Mouse (Mus musculus): ENCODE measurements around the gene Nup210l.

Gene Nup210l

DNA sequence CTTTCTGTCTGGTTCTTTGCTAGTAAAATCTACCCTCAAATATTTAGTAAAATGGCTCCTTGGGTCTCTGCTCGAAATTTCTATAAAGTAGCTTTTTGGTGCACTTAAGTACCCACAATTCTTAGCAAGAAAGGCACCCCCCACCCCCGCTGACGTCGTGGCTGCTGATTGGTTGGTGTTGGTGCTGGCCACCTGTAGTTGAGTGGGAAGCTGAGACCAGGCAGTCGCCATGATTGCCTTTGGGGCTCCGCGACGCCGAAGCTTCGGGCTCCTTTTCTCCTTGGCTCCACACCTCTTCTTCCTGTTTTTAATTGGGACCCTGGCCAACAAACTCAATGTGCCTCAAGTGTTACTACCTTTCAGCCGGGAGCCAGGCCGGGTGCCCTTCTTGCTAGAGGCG is at the start of gene Nup210l:
Nup210l (plus strand) TSS at position 195 of the 400 bp plus-strand sequence.
- DNase-seq = no peak

DNA sequence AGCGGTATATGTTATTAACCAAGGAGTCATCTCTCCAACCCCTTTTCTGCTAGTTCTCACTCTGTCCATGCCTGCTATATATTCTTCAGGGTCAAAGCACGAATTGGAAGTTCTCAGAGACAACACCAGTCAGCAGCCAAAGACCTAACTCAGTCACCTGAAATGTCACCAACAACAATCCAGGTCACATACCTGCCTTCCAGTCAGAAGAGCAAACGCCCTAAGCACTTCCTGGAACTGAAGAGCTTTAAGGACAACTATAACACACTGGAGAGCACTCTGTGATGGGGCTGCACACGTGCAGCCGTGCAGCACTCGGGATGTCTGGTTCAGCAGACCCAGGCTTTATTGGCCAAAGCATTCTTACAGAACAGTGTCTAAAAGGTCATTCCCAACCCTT is 42.4 kb upstream of the Nup210l start:
- DNase-seq = no peak

DNA sequence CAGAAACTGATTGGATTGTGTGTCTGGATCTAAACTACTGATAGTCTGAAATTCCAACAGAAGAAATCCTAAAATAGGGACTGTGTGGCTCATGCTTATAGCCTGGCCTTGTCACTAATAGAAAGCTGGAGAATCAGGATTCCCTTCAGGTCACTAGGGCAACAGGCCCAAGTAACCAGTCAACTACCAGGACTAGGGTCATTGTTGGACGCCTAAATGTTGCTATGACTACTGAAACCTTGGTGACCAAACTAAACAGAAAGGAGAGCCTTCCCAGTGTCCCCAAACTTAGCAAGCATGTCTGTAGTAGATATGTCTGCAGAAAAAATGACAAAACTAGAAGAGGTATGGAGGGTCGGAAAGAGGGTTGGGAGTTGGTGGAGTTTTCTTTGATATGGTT is 41.4 kb upstream of the Nup210l start:
- no peak for DNase-seq

DNA sequence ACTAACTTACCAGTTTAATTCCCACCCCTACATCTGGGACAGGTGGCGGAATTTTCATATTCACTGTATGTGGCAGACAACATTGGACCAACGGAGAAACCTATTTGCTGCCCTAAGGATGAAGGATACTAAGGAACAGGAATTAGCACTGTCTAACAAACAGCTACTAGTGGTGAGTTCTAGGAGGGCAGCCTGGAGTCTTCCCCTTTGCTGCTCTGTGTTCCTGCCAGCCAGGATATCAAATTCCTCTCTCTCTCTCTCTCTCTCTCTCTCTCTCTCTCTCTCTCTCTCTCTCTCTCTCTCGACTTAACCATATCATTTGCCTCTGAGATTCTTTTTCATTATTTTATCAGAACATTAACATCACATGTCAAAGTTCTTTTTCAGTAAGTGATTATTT is 39.5 kb upstream of the Nup210l start:
- no peak for DNase-seq

DNA sequence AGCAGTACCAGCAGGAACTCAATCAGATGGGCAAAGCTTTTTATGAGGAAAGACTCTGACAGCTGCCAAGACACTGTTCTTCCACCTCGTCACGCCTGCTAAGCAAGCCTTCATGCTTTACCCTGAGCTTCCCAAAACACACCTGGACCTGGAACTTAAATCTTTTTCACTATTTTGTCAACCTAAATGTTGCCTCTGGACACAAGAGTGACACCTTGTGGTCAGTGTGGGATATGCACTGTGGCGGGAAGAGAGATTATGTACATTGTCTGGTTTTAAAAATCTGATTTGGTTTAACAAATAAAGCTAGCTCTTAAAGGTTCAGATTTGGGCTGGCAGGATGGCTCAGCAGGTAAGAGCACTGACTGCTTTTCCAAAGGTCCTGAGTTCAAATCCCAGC is 38.4 kb upstream of the Nup210l start:
- peak; percentile 35 for DNase-seq

DNA sequence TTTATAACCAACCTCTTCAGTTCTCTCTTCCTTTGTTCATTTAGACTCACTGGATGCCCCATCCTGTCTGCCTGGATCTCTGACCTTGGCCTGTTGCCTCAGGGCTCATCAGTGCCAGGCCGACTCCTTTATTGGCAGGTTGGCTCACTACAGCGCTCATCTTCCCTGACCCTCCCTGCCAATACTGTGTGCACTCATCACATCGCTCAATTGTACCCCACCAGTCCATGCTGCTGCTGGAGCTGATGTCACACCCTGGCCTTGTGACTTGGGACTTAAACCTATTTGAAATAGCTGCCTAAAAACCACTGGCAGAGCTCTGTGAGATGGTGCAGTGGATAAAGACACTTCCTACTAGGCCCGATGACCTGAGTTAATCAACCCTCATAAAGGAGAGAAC is 36.1 kb upstream of the Nup210l start:
- no peak for DNase-seq

DNA sequence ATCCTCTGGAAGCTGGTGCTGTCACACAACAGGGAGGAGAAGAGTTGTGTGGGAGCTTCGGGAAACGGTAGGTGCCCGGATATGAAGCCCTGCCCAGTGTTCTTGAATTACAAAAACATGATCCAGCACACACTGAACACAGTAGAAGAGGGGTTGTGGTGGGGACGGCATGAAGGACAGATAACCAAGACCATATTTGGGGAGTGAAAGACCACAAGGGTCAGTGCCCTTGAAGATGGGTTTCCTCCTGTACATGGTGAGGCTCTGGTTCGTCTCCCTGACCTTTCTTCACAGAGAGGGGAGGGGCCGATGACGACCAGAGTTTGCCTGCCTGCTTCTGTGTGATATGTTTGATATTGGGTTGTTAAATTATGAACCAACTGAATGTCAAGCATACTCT is 34.2 kb upstream of the Nup210l start:
- DNase-seq = no peak

DNA sequence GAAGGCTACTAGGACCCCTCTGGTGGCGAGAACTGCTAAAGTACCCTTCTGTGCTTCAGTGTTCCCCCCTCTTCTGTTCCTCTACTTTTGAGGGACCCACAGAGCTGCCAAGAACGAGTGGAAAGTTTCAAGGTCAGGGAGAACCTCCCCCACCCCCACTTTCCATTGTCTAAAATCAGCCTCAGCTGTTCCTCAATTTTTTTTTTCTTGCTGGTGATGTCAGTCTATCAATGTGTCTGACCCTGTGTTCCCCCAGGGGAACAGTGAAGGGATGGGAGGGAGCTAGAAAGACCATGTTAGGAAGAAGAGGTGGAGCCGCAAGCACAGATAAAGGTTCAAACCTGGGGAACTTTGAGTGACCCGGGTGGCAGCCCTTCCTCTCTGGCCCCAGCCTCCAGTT is 31.6 kb upstream of the Nup210l start, which contains the start of gene Tpm3:
Tpm3 (plus strand) TSS at position 356 of the 400 bp plus-strand sequence.
- DNase-seq = no peak

DNA sequence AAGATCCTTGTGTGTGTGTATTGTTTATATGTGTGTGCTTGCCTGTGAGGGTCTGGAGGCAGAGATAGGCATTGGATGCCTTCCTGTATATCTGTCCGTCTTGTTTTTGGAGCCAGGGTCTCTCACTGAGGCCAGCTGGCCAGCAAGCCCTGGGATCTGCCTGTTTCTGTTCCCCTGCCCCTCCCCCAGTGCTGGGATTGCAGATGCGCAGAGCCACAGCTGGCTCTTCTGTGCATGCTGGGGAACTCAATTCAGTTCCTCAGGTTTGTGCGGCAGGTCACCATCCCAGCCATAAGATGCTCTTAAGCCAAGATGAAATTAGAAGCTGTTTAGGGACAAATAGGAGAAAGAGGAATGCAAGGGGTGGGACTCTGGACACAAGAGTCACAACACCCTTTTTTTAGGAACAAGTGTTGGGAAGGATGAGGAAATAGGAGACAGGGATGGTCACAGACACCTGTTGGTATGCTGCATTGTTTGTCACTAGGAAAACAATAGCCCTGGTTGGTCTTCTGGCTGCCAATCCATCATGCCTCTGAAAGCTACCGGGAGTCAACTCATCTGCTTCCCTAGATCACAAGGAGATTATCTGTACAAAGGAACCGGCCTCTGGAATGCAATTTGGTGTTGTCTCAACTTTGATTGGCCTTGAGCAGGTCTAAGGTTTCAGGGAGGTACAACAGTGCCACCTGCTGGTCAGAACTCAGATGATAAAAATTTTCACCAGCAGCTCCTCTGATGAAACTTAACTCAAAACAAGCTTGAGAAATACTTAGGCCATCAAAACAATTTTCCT is 26.8 kb upstream of the Nup210l start:
- DNase-seq = peak; percentile 82

DNA sequence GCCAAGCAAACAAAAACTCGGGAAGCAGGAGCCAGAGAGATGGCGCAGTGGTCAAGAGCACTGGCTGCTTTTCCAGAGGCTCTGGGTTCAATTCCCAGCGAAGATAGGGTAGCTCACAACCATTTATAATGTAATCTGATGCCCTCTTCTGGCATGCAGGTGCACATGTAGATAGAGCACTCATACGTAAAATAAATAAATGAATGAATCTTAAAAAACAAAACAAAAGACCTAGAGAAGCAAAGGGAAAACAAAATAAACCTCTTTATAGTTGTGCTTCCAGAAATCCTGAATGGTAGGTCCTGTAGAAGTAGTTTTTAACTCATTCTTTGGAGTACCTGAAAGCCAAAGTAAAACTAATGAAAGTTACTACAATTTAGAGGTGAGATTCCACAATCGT is 25.7 kb upstream of the Nup210l start:
- no peak for DNase-seq

DNA sequence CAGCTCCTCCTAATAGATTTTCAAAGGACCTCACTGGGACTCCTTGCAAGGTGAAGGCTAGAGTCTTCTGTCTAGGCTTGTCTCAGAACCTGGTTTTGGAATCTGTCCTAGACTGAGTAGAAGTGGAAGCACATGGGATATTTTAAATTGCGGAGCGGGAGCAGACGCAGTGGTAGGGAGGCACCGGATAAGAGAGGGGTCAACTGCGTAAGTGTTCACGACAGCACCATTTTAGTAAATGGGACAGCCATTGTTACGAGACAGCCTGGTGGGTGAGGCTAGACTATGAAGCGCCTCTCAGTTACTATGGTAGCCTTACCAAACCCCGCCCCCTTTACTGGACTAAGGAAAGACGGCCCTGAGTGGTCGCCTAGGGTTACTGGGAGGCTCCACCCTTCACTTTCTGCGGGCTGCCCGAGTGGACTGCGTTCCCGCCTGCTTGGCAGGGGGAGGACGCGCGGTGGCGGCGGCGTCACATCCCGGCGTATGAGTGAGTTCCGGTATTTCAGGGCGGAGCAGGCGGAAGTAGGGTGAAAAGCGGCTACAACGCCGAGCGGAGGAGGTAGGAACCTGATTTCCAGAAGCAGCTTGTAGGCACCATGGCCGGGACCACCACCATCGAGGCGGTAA is 24.7 kb upstream of the Nup210l start:
- DNase-seq = peak; percentile 83

DNA sequence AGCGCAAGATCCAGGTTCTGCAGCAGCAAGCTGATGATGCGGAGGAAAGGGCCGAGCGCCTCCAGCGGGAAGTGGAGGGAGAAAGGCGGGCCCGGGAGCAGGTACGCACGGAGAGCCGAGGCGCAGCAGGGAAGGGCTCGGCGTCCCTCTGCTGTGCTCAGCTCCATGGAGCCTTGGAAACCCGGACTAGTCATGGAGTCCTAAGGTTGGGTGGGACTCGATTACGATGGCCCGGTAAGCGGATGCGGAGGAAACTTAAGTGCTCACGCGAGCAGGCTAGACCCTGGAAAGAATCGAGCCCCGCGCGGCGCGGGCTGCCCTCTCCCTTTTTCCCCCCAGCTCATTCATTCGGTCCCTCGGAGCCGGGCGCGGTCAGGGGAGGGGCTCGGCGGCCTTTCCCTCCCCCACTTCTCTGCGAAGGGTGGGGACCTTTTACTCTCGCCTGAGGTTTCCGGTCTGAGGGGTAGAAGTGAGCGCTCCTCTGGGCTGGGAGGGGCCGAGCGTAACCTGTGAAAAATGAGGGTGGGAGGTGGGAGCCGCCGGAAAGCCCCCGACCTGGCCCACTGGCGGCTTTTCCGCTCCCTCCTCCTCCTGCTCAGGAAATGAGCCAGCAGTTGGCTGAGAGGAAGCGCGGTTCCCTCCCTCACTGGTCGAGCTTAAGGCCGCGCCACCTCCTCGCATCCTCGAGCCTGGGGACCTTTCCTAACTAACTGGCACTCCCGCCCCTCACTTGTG is 24.0 kb upstream of the Nup210l start:
- DNase-seq = peak; percentile 30

DNA sequence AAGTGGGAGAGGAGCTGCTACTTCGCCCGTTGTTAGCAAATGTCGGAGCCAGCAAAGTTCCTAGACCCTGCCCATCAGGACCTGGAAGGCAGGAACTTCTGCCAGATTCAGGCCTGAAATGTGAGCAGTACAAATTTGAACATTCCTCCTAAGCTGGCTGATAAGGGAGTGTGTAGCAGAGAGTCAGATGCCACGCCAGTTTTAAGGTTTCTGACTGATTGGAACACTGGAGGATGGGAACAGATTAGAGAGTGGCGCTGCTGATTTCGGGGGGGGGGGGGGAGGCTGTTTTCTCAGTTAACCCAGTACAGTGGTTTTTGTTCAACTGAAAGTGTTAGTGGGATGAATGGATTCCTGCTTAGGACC is 23.5 kb upstream of the Nup210l start:
- no peak for DNase-seq

DNA sequence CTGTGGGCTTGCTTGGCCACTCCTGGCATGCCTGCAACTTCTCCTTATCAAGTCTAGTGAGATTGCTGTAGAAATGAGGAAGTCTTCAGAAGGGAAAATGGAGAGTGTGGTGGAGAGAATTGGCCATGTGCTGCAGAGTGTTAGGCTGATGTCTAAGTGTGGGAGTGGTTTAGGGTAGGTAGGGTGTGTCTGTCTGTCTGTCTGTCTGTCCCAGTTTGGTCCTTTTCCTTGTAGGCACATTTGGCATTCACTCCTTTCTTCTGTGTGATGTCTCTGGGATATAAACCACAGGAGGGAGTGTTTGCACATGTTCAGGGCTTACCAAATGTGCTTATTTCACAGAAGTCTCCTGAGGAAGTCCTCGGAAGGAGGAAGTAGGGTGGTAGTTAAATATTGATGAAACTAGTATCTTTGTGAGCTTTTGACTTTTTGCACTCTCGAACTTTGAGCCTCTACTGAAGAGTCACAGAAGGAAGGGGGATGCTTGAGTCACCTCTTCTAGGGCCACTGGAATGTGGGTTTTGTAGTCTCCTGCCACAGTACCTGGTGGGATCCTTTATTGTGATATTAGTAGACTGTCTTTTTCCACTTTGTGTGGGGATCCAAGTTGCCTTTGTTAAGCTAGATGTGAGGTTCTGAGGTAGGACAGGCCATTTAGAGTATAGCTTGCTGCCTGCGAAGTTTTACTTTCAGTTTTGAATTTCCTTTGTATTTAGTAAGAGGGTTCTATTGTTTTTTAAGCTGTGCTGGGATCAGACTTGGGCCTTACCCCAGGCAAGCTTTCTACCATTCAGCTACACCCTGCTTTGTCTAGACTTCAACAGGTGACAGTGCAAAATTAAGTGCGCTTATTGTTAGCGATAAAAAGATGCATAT is 22.3 kb upstream of the Nup210l start:
- DNase-seq = no peak

DNA sequence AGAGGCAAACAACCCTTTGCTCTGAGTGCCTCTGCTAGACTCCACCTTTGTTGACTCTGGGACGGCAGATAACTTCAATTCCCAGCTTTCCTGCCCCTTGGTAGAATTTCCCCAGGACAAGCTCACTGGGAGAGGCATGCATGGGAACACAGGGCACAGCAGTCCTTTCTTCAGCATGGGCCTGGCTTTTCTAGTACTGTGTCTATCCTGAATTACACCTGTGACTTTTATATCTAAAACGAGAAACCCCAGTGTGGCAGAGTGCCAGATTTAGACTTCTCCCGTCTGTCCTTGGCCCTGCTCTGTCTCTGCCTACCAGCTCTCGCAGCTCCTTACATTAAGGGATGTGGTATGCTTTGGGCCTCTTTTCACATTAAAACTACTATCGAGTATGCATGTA is 20.9 kb upstream of the Nup210l start:
- peak; percentile 22 for DNase-seq

DNA sequence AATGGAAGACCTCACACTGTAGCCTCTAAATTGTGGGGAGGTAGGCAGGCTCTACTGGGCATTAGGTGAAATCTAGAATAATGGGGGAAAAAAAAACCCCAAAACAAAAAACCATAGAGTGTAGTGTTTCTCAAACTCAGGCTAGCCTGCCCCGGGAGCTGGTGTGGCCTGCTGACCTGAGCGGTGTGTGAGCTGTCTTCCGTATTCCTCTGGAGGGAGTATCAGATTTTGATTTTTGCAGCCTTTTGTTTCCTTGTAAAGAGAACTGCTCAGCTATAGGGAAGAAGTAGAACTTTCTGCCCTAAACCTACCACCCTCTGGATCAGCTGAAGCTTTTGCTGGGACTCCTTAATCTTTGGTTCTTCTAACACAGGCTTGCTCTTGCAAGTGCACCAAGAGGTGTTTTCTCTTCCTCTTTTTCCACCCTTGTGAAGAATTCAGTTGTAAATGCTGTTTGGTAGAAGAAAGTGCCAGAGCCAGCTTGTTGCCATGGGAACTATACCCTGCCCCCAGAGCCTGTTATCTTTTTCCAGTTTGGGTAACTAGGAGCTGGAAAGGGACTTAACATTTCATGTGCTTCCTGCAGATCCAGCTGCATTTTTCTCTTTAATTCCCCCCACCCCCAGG is 20.1 kb upstream of the Nup210l start:
- DNase-seq = no peak

DNA sequence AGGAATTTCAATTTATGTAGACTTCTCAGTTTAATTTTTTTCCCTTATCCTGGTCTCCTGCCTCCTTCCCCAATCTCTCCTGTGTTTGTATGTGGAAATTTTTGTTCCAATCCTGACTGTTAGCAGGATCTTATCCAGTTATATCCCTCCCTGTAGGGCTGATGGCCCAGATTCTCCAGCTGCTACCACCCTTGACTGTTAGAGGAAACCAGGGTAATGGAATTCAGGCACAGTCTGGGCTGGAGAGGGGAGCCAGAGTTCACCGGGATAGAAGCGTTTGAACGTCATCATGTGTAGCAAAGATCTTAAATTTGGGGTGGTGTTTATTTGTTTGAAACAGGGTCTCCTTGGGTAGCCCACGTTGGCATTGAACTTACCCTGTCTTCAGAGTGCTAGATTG is 19.1 kb upstream of the Nup210l start:
- DNase-seq = no peak

DNA sequence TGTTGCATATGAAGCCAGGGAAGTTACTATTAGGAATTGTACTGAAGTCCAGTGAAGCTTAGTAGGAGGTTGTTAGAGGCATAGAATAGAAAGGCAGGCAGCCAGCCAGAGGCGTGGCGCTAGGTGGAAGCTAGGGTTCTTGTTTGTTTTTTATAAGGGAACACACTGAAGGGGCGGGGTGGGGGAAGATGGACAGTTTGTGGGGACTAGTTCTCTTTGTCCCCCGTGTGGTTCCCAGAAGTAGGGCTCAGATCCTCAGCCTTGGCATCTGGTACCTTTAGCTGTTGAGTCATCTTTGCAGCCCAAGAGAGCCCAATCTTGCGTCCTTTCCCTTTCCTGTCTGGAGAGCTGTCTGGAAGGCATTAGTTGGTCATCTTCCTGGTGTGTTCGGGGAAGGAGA is 18.7 kb upstream of the Nup210l start:
- no peak for DNase-seq

DNA sequence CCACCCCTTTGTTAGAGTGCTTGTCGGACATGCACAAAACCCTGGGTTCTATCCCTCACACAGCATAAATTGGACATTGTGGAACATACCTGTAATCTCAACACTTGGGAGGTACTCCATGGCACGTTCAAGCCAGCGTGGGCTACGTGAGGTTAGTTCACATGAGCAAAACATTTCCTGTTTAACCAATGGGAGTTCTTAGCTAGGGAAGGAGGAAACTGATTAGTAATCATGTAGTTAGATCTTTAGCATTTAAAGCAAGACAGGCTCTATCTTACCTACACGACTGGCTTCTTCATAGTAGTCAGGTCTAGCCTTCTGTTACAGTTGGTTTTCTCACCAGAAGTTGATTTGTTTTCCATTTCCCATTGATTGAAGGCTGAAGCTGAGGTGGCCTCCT is 17.9 kb upstream of the Nup210l start:
- DNase-seq = no peak

DNA sequence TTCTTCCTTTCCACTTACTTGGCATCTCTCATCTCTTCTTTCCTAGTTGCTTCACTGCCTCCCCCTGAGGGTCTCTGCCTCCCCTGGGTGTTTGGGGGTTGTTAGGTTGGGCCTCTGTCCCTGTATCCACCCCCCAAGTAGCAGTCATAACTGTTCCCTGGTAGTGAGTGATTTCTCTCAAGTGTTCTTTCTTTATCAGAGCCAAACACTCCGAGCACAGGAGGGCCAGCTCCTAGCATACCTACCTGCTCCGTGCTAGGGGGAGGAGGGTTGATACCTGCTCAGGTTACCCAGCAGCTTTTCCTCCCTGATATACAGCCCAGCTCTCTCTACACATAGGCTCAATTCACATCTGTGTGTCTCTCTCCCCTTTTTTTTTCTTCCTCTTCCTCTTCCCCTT is 15.3 kb upstream of the Nup210l start:
- DNase-seq = no peak

DNA sequence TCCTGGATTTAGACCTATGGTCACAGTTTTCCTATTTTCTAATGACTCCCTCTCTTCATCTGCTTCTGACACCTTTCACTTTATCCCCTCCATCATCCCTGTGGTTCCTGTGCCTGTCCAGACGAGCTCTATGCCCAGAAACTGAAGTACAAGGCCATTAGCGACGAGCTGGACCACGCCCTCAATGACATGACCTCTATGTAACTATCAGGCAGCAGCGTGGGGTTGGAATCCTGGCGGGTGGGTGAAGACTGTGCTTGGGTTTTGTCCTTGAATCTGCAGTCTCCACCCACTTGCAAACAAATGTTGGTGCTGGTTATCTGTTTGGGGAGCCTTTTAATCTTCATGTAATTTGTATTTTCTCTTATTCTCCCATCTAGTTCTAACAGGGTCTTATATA is 13.0 kb upstream of the Nup210l start:
- no peak for DNase-seq

DNA sequence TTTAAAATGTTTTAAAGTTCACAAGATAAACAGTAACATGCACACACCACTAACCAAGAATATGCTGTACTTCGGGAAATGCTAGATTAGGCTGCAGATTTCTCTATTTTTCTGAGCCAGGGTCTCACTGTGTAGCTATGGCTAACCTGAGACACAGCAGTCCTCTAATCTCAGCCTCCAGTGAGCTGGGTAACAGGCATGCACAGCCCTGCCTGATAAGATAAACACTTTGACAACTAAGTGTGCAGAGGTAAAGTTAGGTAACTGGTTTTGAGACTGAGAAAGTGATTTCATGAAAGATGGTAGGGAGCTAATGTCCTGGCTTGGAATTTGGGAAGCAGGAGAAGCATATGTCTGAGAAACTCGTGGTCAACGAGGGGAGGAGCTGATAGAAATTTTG is 9.5 kb upstream of the Nup210l start:
- DNase-seq = no peak

DNA sequence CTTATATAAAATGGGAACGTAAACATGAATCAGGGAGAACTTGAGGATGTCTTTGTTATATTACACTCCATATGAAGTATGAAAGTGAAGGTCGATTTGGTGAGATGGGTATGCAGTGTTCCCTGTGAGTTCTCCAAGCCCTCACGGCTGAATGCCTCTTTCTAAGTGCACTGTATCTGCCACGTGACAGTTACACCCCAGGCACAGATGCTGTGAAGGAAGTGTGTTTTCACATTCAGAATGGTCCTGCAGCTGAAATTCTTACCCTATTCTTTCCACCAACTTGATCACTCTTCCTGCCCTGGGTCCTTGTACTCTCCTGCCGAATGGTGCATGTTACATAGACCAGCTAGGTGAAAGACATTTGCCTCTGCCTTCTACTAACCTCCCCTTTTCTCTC is 6.0 kb upstream of the Nup210l start:
- DNase-seq = no peak

Data from cerebellum, adult 8-10 months (tissue).